Mouse (Mus musculus) lung, postnatal 0 days (tissue): ENCODE measurements around the gene F12. TPM values are rescaled to one million over a fixed set of nuclear protein-coding genes. Genes with fewer than 3 reads are reported as not detected.
A peak's percentile ranks its signal among the peaks of the same experiment; 100 is the strongest.
"Not testable (repeated sequence)": the region's sequence is repeated elsewhere in the genome, so short reads cannot be mapped to it uniquely, and the experiment has no call there.

ENCODE experiments used
- ATAC-seq: fragments of 200-750 bp; cut with Nextera tagmentation; 2 replicates; pipeline ENCODE4 v1.8.0; 2017; ENCODE audit warnings: moderate library complexity
- DNase-seq: peaks from one replicate; pipeline ENCODE4 v3.0.0-alpha.2; 2016; ENCODE audit warnings: low spot score
- H3K27ac ChIP-seq: fragments of 300-500 bp; sonication (generic); 2 replicates; pipeline ENCODE4 v1.5.1; 2014; ENCODE audit warnings: antibody characterized with exemption, mild to moderate bottlenecking, low read length, mixed read lengths
- H3K27me3 ChIP-seq: fragments of 300-500 bp; sonication (generic); replicated peaks from 2 replicates; pipeline ENCODE4 v1.6.1; 2014; ENCODE audit warnings: low read length, mixed read lengths; ENCODE audit not compliant: insufficient read depth
- H3K36me3 ChIP-seq: fragments of 300-500 bp; sonication (generic); 2 replicates; pipeline ENCODE4 v1.6.1; 2014; ENCODE audit warnings: low read length, mixed read lengths; ENCODE audit not compliant: insufficient read depth
- H3K4me1 ChIP-seq: fragments of 300-500 bp; sonication (generic); 2 replicates; pipeline ENCODE4 v1.6.1; 2014; ENCODE audit warnings: antibody characterized with exemption, low read depth, low read length, mixed read lengths; ENCODE audit not compliant: insufficient read depth
- H3K4me2 ChIP-seq: fragments of 300-500 bp; sonication (generic); replicated peaks from 2 replicates; pipeline ENCODE4 v1.6.1; 2014; ENCODE audit warnings: low read depth, mild to moderate bottlenecking, low read length, moderate library complexity, mixed read lengths
- H3K4me3 ChIP-seq: fragments of 300-500 bp; sonication (generic); 2 replicates; pipeline ENCODE4 v1.5.1; 2014; ENCODE audit warnings: low read depth, low read length
- H3K9ac ChIP-seq: fragments of 300-500 bp; sonication (generic); replicated peaks from 2 replicates; pipeline ENCODE4 v1.6.1; 2014; ENCODE audit warnings: low read depth, mild to moderate bottlenecking
- H3K9me3 ChIP-seq: fragments of 300-500 bp; sonication (generic); 2 replicates; pipeline ENCODE4 v1.6.1; 2016; ENCODE audit warnings: low read length, mixed read lengths
- CTCF ChIP-seq: IDR thresholded peaks from 2 replicates; pipeline ENCODE4 v1.5.1; 2016; ENCODE audit warnings: antibody characterized with exemption, mild to moderate bottlenecking
- EP300 ChIP-seq: IDR thresholded peaks from 2 replicates; pipeline ENCODE4 v1.6.1; 2016; ENCODE audit warnings: antibody characterized with exemption, mild to moderate bottlenecking, control low read depth
- WGBS: fragments of 180-500 bp; shearing (Covaris S2); extraction: QIAGEN DNeasy Blood & Tissue Kit; methylation state at CpG from one replicate; pipeline ENCODE4 v1.1.7; 2014; 5-methylcytosine and 5-hydroxymethylcytosine counted together
- polyA plus RNA-seq: library from polyadenylated mRNA; unstranded; fragments of >200 nt; fragmentation: Nextera tagmentation; extraction: Ambion mirVana; gene quantifications from 2 replicates; pipeline ENCODE4 v1.2.1, GENCODE M21; 2015

The F12 gene
- polyA plus RNA-seq, 1 experiment from 2014 or later = not detected

DNA sequence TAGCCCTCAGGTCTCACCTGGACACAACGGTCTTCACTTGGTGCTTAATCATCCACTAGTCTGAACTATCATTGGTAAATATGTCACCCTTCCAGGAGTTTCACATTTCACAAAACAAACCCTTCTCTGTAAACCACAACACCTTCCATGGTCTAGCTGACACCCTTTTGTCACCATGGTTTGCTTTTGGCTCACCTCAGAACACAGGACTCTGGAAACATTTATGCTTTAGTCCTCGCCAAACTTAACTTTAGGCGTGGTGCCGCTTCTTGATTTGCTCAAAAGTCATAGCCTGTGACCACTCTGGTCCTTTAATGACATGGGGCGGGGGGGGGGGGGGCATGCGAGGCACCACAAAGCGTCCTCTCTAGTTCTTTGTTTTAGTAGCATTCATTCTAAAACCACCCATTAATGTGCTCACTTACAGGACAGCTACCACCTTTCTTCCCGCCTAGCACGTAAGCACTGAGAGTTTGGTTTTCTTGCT is 17.2 kb upstream of the F12 start:
- H3K27ac ChIP-seq = peak overlapping the region; percentile 95; the same call in 1 of the 2 replicates
- no peaks in the 10 kb centered on the region for H3K27me3 ChIP-seq
- peaks cover 10% of the 10 kb centered on the region; the same call in 1 of the 2 replicates for H3K4me1 ChIP-seq
- H3K4me2 ChIP-seq = peak overlapping the region; percentile 61
- no peak overlapping the region for H3K9ac ChIP-seq
- TF ChIP-seq EP300 (no peak), CTCF (no peak)
- no peaks in the 10 kb centered on the region for H3K9me3 ChIP-seq
- DNase-seq (no peak), ATAC-seq (no peak)
- WGBS = 30% methylated on average over 9 of the region's 9 CpGs
- peak overlapping the region; percentile 70 for H3K4me3 ChIP-seq
- no peaks in the 10 kb centered on the region for H3K36me3 ChIP-seq

GRCm38 (mm10) chr13:55437111-55437629 is 10.6 kb upstream of the F12 start:
- not testable (repeated sequence) for H3K27me3 ChIP-seq, H3K36me3 ChIP-seq, H3K27ac ChIP-seq, H3K4me1 ChIP-seq, H3K9ac ChIP-seq, H3K4me3 ChIP-seq, ATAC-seq, DNase-seq, H3K9me3 ChIP-seq, H3K4me2 ChIP-seq
- WGBS = 72% methylated on average over 14 of the region's 15 CpGs

DNA sequence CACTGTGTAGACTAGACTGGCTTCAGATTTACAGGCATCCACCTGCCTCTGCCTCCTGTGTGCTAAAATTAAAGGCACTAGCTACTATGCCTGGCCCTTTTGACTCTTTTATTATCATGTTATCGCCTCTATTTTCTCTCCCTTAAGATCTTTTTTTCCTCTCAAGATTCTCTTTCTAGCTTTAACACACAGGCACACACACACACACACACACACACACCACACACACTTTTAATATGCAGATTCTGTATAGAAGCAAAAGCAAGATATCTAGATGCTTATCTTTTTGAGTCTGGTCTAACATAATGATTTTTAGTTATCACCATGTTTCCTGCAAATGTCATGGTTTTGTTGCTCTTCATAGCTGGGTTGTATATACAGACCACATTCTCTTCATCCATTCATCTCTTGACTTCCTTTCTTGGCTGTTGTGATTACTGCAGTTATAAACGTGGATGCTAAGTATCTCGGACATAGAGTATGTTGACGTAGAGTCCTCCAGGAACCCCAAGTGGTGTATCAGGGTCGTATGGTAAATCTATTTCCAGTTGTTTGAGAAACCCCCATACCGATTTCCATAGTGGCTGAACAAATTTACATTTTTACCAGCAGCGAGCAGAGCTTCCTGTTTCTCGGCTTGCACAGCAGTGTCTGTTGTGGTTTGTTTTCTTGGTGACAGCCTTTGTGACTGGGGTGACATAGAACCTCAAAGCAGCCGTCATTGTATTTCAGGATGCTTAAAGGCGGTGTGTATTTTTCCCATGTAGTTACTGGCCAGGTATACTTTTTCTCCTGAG is 5.5 kb upstream of the F12 start:
- Histone ChIP-seq H3K4me1 (no peaks in the 10 kb centered on the region), H3K4me3 (no peak overlapping the region), H3K9ac (no peak overlapping the region), H3K9me3 (0 out of 2 replicates have a peak, but pooled peaks cover 3% of the 10 kb centered on the region), H3K4me2 (no peak overlapping the region), H3K27me3 (no peaks in the 10 kb centered on the region), H3K27ac (no peak overlapping the region), H3K36me3 (no peaks in the 10 kb centered on the region)
- DNase-seq (no peak), ATAC-seq (no peak)
- WGBS = 50% methylated on average over 10 of the region's 10 CpGs
- TF ChIP-seq EP300 (no peak), CTCF (no peak)

DNA sequence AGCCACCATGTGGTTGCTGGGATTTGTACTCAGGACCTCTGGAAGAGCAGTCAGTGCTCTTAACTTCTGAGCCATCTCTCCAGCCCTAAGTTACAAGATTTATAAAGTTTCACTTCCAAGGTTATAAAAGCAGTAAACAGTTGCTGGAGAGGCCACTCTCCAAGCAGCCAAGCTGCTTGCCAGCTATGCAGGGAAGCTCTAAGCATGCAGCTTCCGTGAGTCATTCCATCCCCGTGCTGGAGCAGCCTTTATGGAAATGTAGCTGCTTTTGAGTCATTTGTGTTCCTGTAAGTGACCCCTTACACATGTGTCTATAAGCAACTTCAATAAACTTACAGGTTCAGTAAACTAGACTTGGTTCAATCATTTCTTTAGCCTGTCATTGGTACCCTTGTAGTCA is 4.0 kb upstream of the F12 start:
- H3K9ac ChIP-seq = no peak overlapping the region
- H3K9me3 ChIP-seq = 0 out of 2 replicates have a peak, but pooled peaks cover 3% of the 10 kb centered on the region
- no peaks in the 10 kb centered on the region for H3K36me3 ChIP-seq
- no peak overlapping the region for H3K27ac ChIP-seq
- no peaks in the 10 kb centered on the region for H3K27me3 ChIP-seq
- WGBS = 75% methylated on average over 2 of the region's 2 CpGs
- no peak for DNase-seq
- no peak overlapping the region for H3K4me2 ChIP-seq
- no peak for ATAC-seq
- TF ChIP-seq EP300 = no peak
- no peak for TF ChIP-seq CTCF
- no peaks in the 10 kb centered on the region for H3K4me1 ChIP-seq
- H3K4me3 ChIP-seq = no peak overlapping the region

DNA sequence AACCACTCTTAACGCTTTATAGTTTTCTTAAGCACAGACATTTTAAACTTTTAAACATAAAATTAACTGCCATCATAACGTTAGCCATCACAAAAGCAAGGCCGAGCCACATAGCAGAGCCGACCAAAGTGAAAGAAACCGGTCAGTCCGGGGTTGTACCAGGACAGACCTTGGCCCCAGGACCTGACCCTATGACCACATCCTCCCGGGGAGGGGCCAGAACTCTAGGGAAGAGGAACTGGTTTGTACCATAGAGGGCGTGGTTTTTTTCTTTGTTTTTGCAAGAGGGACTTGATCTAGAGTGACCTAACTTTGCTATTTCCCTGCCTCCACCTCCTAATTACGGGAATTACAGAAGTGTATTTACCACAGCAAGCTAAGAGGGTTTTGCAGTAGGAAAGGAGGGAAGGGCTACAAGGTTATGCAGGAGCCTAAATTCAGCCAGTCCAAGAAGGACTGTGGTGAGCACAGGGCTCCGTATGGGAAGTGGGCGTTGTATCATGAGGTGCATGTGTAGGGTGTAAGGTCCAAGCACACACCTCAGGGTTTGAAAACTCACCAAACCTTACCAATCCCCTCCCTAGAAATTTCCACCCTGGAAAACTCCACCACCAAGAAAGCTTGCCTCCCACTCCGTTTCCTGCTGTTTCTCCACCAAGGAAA is 2.8 kb upstream of the F12 start:
- no peak overlapping the region for H3K4me2 ChIP-seq
- no peak overlapping the region for H3K4me3 ChIP-seq
- ATAC-seq (peak; percentile 84), DNase-seq (peak; percentile 70)
- no peaks in the 10 kb centered on the region for H3K27me3 ChIP-seq
- TF ChIP-seq EP300 (no peak), CTCF (no peak)
- 0 out of 2 replicates have a peak, but pooled peaks cover 3% of the 10 kb centered on the region for H3K9me3 ChIP-seq
- WGBS = 60% methylated on average over 12 of the region's 12 CpGs
- H3K4me1 ChIP-seq = no peaks in the 10 kb centered on the region
- H3K9ac ChIP-seq = no peak overlapping the region
- H3K36me3 ChIP-seq = no peaks in the 10 kb centered on the region
- H3K27ac ChIP-seq = no peak overlapping the region
